Mouse (Mus musculus) hindbrain, postnatal 0 days (tissue): Measurements from ENCODE around the gene Fancc. TPM values are rescaled to one million over a fixed set of nuclear protein-coding genes. Genes with fewer than 3 reads are reported as not detected.
"Not testable (repeated sequence)": the region's sequence is repeated elsewhere in the genome, so short reads cannot be mapped to it uniquely, and the experiment has no call there.

ENCODE experiments used
- ATAC-seq: fragments of 200-750 bp; cut with Nextera tagmentation; 2 replicates; pipeline ENCODE4 v1.8.0; 2017; ENCODE audit warnings: mild to moderate bottlenecking, moderate TSS enrichment, moderate library complexity
- DNase-seq: peaks from one replicate; pipeline ENCODE4 v3.0.0-alpha.2; 2015; ENCODE audit warnings: low spot score
- H3K27ac ChIP-seq: fragments of 300-500 bp; sonication (generic); 2 replicates; pipeline ENCODE4 v1.5.1; 2014; ENCODE audit warnings: mild to moderate bottlenecking
- H3K27me3 ChIP-seq: fragments of 300-500 bp; sonication (generic); 2 replicates; pipeline ENCODE4 v1.6.1; 2014; ENCODE audit warnings: low read length, mixed read lengths; ENCODE audit not compliant: insufficient read depth
- H3K36me3 ChIP-seq: fragments of 300-500 bp; sonication (generic); 2 replicates; pipeline ENCODE4 v1.6.1; 2014; ENCODE audit warnings: low read length, mixed read lengths; ENCODE audit not compliant: insufficient read depth
- H3K4me1 ChIP-seq: fragments of 300-500 bp; sonication (generic); 2 replicates; pipeline ENCODE4 v1.6.1; 2014; ENCODE audit warnings: antibody characterized with exemption, low read length, mixed read lengths; ENCODE audit not compliant: insufficient read depth
- H3K4me2 ChIP-seq: fragments of 300-500 bp; sonication (generic); 2 replicates; pipeline ENCODE4 v1.6.1; 2014; ENCODE audit warnings: low read depth, mild to moderate bottlenecking, low read length, moderate library complexity, mixed read lengths
- H3K4me3 ChIP-seq: fragments of 300-500 bp; sonication (generic); 2 replicates; pipeline ENCODE4 v1.5.1; 2014; ENCODE audit warnings: low read length
- H3K9ac ChIP-seq: fragments of 300-500 bp; sonication (generic); replicated peaks from 2 replicates; pipeline ENCODE4 v1.6.1; 2014; ENCODE audit warnings: mild to moderate bottlenecking, low read length, moderate library complexity, mixed read lengths
- H3K9me3 ChIP-seq: fragments of 300-500 bp; sonication (generic); 2 replicates; pipeline ENCODE4 v1.6.1; 2016; ENCODE audit warnings: low read length, mixed read lengths
- CTCF ChIP-seq: IDR thresholded peaks from 2 replicates; pipeline ENCODE4 v1.5.1; 2016; ENCODE audit warnings: antibody characterized with exemption, control low read depth, low read depth
- WGBS: fragments of 180-500 bp; shearing (Covaris S2); extraction: QIAGEN DNeasy Blood & Tissue Kit; methylation state at CpG from one replicate; pipeline ENCODE4 v1.1.7; 2014; 5-methylcytosine and 5-hydroxymethylcytosine counted together
- polyA plus RNA-seq: library from polyadenylated mRNA; unstranded; fragments of >200 nt; fragmentation: Nextera tagmentation; extraction: Ambion mirVana; gene quantifications from 2 replicates; pipeline ENCODE4 v1.2.1, GENCODE M21; 2015
- total RNA-seq: library from RNA; depleted of rRNA; stranded (reverse); fragments of >200 nt; gene quantifications from 2 replicates; pipeline ENCODE4 v1.2.3, GENCODE M21; 2014

The Fancc gene
- total and polyA plus RNA-seq, 2 experiments from 2014 or later, result 11.9 to 17.7 TPM

- WGBS, result 92% methylated on average over 5 of the region's 5 CpGs
- H3K27ac ChIP-seq, H3K4me3 ChIP-seq, ATAC-seq, DNase-seq, H3K27me3 ChIP-seq, H3K4me2 ChIP-seq, H3K9me3 ChIP-seq, H3K4me1 ChIP-seq, H3K36me3 ChIP-seq, H3K9ac ChIP-seq: not testable (repeated sequence)
- TF ChIP-seq CTCF, result peak; percentile 44
Observed at GRCm38 (mm10) chr13:63428211-63428610, 68.9 kb downstream of the Fancc start.

GRCm38 (mm10) chr13:63423060-63423459 is 74.0 kb downstream of the Fancc start:
- Histone ChIP-seq H3K27me3 (no peaks in the 10 kb centered on the region), H3K27ac (no peak overlapping the region), H3K4me2 (no peak overlapping the region), H3K9me3 (no peaks in the 10 kb centered on the region), H3K36me3 (no peaks in the 10 kb centered on the region), H3K4me1 (no peaks in the 10 kb centered on the region), H3K4me3 (no peak overlapping the region), H3K9ac (no peak overlapping the region)
- no peak for DNase-seq
- TF ChIP-seq CTCF, result no peak
- whole genome bisulfite sequencing, result 96% methylated on average over 2 of the region's 2 CpGs
- ATAC-seq, result no peak

DNA sequence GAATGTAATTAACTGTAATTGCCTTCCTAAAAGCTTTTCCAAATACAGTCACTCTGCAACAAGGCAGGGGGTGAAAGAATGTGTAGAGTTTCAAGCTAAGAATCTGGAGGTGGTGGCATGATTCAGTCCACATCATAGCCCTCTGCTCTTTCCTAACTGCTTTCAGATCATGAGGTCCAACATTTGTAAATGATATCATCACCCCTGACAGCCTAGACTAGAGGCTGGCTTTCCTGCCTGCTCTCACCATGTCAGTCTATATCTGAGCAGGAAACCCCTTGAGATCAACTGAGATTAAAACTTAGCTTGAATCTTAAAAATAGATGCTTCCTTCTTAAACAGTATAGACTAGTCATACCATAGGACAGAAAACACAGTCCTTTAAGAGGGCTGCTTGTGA is 75.9 kb downstream of the Fancc start:
- Histone ChIP-seq H3K27ac (no peak overlapping the region), H3K36me3 (no peaks in the 10 kb centered on the region), H3K9me3 (no peaks in the 10 kb centered on the region), H3K9ac (no peak overlapping the region), H3K4me1 (no peaks in the 10 kb centered on the region), H3K4me2 (no peak overlapping the region), H3K4me3 (no peak overlapping the region), H3K27me3 (no peaks in the 10 kb centered on the region)
- ATAC-seq (no peak), DNase-seq (no peak)
- no peak for TF ChIP-seq CTCF

DNA sequence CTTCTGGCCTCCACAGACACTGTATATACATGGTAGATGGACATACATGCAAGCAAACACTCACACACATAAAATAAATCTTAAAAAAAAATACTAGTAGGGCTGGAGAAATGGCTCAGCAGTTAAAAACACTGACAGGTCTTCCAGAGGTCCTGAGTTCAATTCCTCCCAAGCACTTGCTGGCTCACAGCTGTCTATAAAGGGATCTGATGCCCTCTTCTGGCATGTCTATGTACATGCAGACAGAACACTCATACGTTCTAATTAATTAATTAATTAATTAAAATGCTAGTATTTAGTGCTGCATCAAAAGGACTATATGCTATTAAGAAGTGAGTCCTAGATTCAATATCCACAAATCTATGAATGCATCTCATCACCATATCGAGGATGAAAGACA is 78.9 kb downstream of the Fancc start:
- DNase-seq, result no peak
- Histone ChIP-seq H3K27me3 (no peaks in the 10 kb centered on the region), H3K4me2 (no peak overlapping the region), H3K27ac (no peak overlapping the region), H3K4me1 (no peaks in the 10 kb centered on the region), H3K9ac (no peak overlapping the region), H3K36me3 (no peaks in the 10 kb centered on the region), H3K9me3 (no peaks in the 10 kb centered on the region), H3K4me3 (no peak overlapping the region)
- WGBS, result 88% methylated on average over 2 of the region's 2 CpGs
- TF ChIP-seq CTCF, result no peak
- no peak for ATAC-seq

DNA sequence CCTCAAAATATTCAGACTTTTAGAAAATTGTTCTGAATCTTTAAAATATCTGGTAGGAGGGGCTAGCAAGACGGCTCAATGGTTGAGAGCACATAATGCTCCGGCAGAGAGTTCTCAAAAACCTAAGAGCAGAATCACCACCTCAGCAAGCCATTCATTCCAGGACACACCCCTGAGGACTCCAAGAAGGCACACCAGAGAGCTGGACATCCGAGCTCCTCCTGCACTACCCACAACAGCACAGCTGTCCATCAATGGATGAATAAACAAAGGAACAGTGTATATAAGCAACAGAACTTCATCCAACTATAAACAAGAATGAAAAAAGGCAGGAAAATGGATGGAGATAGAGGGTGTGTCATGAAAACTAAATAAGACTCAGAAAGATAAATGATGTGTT is 80.3 kb downstream of the Fancc start:
- DNase-seq (no peak), ATAC-seq (no peak)
- Histone ChIP-seq H3K9ac (no peak overlapping the region), H3K27me3 (no peaks in the 10 kb centered on the region), H3K27ac (no peak overlapping the region), H3K4me2 (no peak overlapping the region), H3K36me3 (no peaks in the 10 kb centered on the region), H3K9me3 (no peaks in the 10 kb centered on the region), H3K4me3 (no peak overlapping the region), H3K4me1 (no peaks in the 10 kb centered on the region)
- 64% methylated on average over 3 of the region's 3 CpGs for WGBS
- TF ChIP-seq CTCF, result no peak

- Histone ChIP-seq H3K4me2 (no peak overlapping the region), H3K27me3 (no peaks in the 10 kb centered on the region), H3K9ac (no peak overlapping the region), H3K4me3 (no peak overlapping the region), H3K27ac (no peak overlapping the region), H3K4me1 (no peaks in the 10 kb centered on the region), H3K9me3 (no peaks in the 10 kb centered on the region), H3K36me3 (no peaks in the 10 kb centered on the region)
- no peak for TF ChIP-seq CTCF
- WGBS, result 94% methylated on average over 4 of the region's 4 CpGs
- ATAC-seq (no peak), DNase-seq (no peak)
Observed at GRCm38 (mm10) chr13:63412662-63413061, 84.4 kb downstream of the Fancc start.

- ATAC-seq, result no peak
- TF ChIP-seq CTCF, result no peak
- 58% methylated on average over 4 of the region's 4 CpGs for WGBS
Observed at GRCm38 (mm10) chr13:63411310-63412022, 85.6 kb downstream of the Fancc start.

More at GRCm38 (mm10) chr13:63411310-63412022, 85.6 kb downstream of the Fancc start:
- no peak overlapping the region for H3K4me2 ChIP-seq
- no peaks in the 10 kb centered on the region for H3K9me3 ChIP-seq
- H3K36me3 ChIP-seq, result no peaks in the 10 kb centered on the region
- H3K4me3 ChIP-seq, result no peak overlapping the region
- no peaks in the 10 kb centered on the region for H3K27me3 ChIP-seq
- no peak for DNase-seq
- no peaks in the 10 kb centered on the region for H3K4me1 ChIP-seq
- H3K9ac ChIP-seq, result no peak overlapping the region
- no peak overlapping the region for H3K27ac ChIP-seq
